Mouse (Mus musculus) heart, adult 2 months (tissue): ENCODE data around the gene Vamp1.

ENCODE experiments used
- CTCF ChIP-seq: fragments of 200-600 bp; IDR thresholded peaks from 2 replicates; pipeline ENCODE4 v1.8.1; 2022; ENCODE audit warnings: antibody characterized with exemption, mild to moderate bottlenecking, moderate library complexity
- EP300 ChIP-seq: fragments of 200-500 bp; IDR thresholded peaks from 2 replicates; pipeline ENCODE4 v1.6.1; 2011; ENCODE audit warnings: low read depth, low read length, control low read depth; ENCODE audit not compliant: insufficient read depth
- POLR2A ChIP-seq: fragments of 200-500 bp; IDR thresholded peaks from 2 replicates; pipeline ENCODE4 v1.6.1; 2011; ENCODE audit warnings: mild to moderate bottlenecking, low read depth, low read length, control low read depth; ENCODE audit not compliant: insufficient read depth

DNA sequence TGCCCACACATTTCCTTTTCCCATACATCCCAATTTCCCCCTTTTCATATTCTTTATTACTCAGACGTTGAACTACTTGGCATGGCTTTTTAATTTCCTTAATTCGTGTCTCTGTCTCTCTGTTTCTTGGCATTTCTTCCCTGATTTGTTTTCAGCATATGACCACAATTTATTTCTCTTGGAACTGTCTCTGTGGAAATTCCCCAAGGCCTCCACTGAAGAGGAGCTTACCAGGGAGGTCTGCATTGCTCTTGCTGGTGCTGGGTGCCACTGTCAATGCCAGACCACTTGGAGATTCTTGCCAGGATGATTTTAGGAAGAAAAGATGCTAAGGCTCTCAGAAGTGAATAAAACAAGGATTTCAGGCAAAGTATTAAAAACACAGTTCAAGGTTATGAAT is 2.7 kb upstream of the Vamp1 start:
- TF ChIP-seq POLR2A (no peak), EP300 (no peak), CTCF (no peak)
